Mouse (Mus musculus) C2C12 (cell line): ENCODE data around the gene Adamts14.

Experiments
- CTCF ChIP-seq: IDR thresholded peaks from one replicate; pipeline ENCODE4 v1.5.1; 2011; ENCODE audit not compliant: control insufficient read depth, insufficient read depth, insufficient read length
- USF1 ChIP-seq: IDR thresholded peaks from one replicate; pipeline ENCODE4 v1.6.1; 2011; ENCODE audit warnings: low read depth, mild to moderate bottlenecking, control low read depth, moderate library complexity

DNA sequence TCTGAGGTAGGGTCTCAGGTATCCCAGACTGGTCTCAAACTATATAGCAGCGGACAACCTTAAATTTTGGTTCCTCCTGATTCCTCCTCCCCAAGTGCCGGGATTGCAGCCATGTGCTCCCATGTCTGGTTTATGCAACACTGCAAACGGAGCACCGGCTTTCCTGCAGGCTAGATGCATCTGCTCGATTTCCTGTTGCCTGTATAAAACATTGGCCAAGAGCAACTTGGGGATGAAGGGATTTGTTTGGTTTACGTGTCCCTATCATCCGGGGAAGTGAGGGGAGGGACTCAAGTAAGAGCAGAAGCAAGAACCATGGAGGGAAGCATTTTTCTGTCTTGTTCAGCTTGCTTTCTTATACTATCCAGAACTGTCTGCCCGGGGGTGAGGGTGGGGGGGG lies 78.0 kb downstream of the Adamts14 start:
- TF ChIP-seq USF1 (no peak), CTCF (no peak)
